Mouse (Mus musculus) lung, embryonic 16.5 days (tissue): ENCODE results near the gene Ntm. TPM values are rescaled to one million over a fixed set of nuclear protein-coding genes. Genes with fewer than 3 reads are reported as not detected.

ENCODE experiments used
- ATAC-seq: fragments of 200-750 bp; cut with Nextera tagmentation; 2 replicates; pipeline ENCODE4 v1.8.0; 2017; ENCODE audit warnings: low read depth, mild to moderate bottlenecking, moderate library complexity
- H3K27ac ChIP-seq: fragments of 300-500 bp; sonication (generic); 2 replicates; pipeline ENCODE4 v1.5.1; 2014; ENCODE audit warnings: mild to moderate bottlenecking, control low read depth, low read length
- H3K27me3 ChIP-seq: fragments of 300-500 bp; sonication (generic); 2 replicates; pipeline ENCODE4 v1.6.1; 2014; ENCODE audit warnings: low read depth, low read length, mixed read lengths; ENCODE audit not compliant: control insufficient read depth, insufficient read depth
- H3K36me3 ChIP-seq: fragments of 300-500 bp; sonication (generic); 2 replicates; pipeline ENCODE4 v1.6.1; 2014; ENCODE audit warnings: low read length; ENCODE audit not compliant: control insufficient read depth, insufficient read depth
- H3K4me1 ChIP-seq: fragments of 300-500 bp; sonication (generic); replicated peaks from 2 replicates; pipeline ENCODE4 v1.6.1; 2014; ENCODE audit warnings: low read length, mixed read lengths; ENCODE audit not compliant: control insufficient read depth, insufficient read depth
- H3K4me2 ChIP-seq: fragments of 300-500 bp; sonication (generic); 2 replicates; pipeline ENCODE4 v1.6.1; 2014; ENCODE audit warnings: low read depth, low read length, control low read depth
- H3K4me3 ChIP-seq: fragments of 300-500 bp; sonication (generic); 2 replicates; pipeline ENCODE4 v1.5.1; 2014; ENCODE audit warnings: mild to moderate bottlenecking, low read length, control low read depth
- H3K9ac ChIP-seq: fragments of 300-500 bp; sonication (generic); 2 replicates; pipeline ENCODE4 v1.6.1; 2014; ENCODE audit warnings: low read length, control low read depth
- H3K9me3 ChIP-seq: fragments of 300-500 bp; sonication (generic); 2 replicates; pipeline ENCODE4 v1.6.1; 2016; ENCODE audit warnings: low read length; ENCODE audit not compliant: control insufficient read depth
- WGBS: fragments of 180-500 bp; shearing (Covaris S2); extraction: QIAGEN DNeasy Blood & Tissue Kit; methylation state at CpG from one replicate; pipeline ENCODE4 v1.1.7; 2014; 5-methylcytosine and 5-hydroxymethylcytosine counted together
- polyA plus RNA-seq: library from polyadenylated mRNA; unstranded; fragments of >200 nt; fragmentation: Nextera tagmentation; extraction: Ambion mirVana; gene quantifications from 2 replicates; pipeline ENCODE4 v1.2.1, GENCODE M21; 2015

The Ntm gene
- polyA plus RNA-seq, 1 experiment from 2014 or later = 16.3 TPM

DNA sequence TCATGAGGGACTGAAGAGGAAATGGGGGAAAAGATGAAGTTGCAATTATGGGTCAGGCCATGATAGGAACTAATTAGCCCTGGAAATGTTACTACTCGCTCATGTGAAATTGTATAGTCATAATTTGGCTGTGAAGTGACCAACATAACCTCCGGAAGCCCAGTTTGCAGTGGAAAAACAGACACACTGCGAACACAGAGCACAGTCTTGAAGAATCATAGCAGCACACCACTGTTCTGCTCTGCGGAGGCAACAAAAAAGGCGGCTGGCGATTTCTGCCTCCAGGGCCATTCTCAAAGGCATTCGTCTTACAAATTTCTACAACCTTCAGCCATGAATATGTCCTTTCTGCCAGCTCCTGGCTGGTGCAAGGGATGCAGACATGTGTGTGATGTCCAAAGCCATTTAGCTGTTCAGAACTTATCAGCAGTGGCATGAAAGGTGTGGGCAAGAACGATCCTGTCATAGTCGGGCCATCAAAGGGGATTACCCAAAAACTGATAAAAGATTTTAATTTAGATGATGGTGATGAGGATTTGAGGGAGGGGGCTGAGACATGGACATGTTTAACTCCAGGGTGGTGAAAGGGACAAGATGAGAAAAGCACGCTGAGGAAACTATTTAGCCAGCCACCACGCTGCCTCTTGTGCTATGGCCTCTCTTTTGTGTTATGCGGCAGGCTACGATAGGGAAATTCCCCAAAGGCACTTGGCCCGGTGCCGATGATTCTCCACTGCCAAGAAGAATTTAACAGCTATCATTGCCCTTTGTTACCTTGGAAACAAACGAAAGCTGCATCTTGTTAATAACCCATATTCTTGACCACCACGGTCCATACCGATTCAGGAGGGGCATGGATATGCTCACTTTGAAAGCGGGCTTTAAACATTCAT, 235.2 kb downstream of the Ntm start:
- H3K9ac ChIP-seq = no peak overlapping the region
- no peaks in the 10 kb centered on the region for H3K27me3 ChIP-seq
- H3K4me3 ChIP-seq = no peak overlapping the region
- 65% methylated on average over 19 of the region's 19 CpGs for WGBS
- no peaks in the 10 kb centered on the region for H3K36me3 ChIP-seq
- no peaks in the 10 kb centered on the region for H3K4me1 ChIP-seq
- no peak for ATAC-seq
- H3K4me2 ChIP-seq = no peak overlapping the region
- H3K27ac ChIP-seq = no peak overlapping the region
- H3K9me3 ChIP-seq = no peaks in the 10 kb centered on the region

DNA sequence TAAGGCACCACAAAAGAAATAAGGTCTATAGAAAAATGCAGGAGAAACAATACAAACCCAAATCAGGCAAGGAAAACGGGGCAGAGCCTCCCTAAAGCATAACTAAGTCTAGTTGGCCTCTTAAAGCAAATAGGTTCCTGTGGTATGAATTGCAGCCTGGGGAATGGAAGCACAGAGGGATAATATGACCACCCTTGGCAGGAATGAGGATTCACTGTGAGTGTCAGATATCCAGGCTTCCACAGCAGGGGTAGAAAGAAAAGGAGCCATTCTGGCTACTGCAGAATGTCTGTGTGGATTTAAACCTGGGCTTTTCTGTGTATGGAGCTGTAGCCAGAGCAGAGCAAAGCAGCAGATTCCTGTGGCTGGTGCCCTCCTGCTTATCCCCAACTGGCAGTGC, 241.5 kb downstream of the Ntm start:
- ATAC-seq = no peak
- H3K4me1 ChIP-seq = no peaks in the 10 kb centered on the region
- H3K27ac ChIP-seq = no peak overlapping the region
- H3K4me2 ChIP-seq = no peak overlapping the region
- no peak overlapping the region for H3K4me3 ChIP-seq
- H3K36me3 ChIP-seq = no peaks in the 10 kb centered on the region
- no peaks in the 10 kb centered on the region for H3K27me3 ChIP-seq
- no peak overlapping the region for H3K9ac ChIP-seq
- WGBS = 60% methylated on average over 1 of the region's 1 CpGs
- H3K9me3 ChIP-seq = no peaks in the 10 kb centered on the region

GRCm38 (mm10) chr9:29716795-29717194, 246.1 kb downstream of the Ntm start:
- Histone ChIP-seq H3K4me1 (no peaks in the 10 kb centered on the region), H3K4me3 (no peak overlapping the region), H3K4me2 (no peak overlapping the region), H3K36me3 (no peaks in the 10 kb centered on the region), H3K27ac (no peak overlapping the region), H3K9ac (no peak overlapping the region), H3K9me3 (no peaks in the 10 kb centered on the region), H3K27me3 (no peaks in the 10 kb centered on the region)
- ATAC-seq = no peak
- WGBS = 38% methylated on average over 2 of the region's 2 CpGs

GRCm38 (mm10) chr9:29698276-29698675, 264.7 kb downstream of the Ntm start:
- WGBS = 74% methylated on average over 4 of the region's 4 CpGs
- H3K4me3 ChIP-seq = no peak overlapping the region

DNA sequence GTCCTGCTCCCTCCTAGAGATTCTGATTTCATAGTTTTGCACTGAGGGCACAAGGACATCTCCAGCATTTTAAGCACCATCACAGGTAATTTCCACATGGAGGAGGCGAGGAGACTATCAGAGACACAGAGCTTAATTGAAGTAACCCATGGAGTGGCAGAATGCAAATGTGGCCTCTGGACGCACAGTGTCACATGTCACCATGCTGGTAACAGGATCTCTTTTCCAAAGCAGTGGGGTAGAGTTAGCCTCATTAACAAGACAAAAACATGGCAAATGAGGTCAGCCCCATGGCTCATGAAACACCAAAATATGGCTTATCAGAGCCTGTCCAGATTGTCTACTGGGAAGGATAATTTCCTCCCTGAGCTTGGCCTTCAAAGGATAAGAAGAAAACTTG, 268.8 kb downstream of the Ntm start:
- no peak overlapping the region for H3K4me2 ChIP-seq
- ATAC-seq = no peak
- H3K4me3 ChIP-seq = no peak overlapping the region
- 60% methylated on average over 2 of the region's 2 CpGs for WGBS
- no peak overlapping the region for H3K27ac ChIP-seq
- no peaks in the 10 kb centered on the region for H3K36me3 ChIP-seq
- H3K27me3 ChIP-seq = no peaks in the 10 kb centered on the region
- no peak overlapping the region for H3K9ac ChIP-seq
- H3K4me1 ChIP-seq = no peaks in the 10 kb centered on the region
- no peaks in the 10 kb centered on the region for H3K9me3 ChIP-seq

More at GRCm38 (mm10) chr9:29698276-29698675, 264.7 kb downstream of the Ntm start:
- Histone ChIP-seq H3K36me3 (no peaks in the 10 kb centered on the region), H3K27ac (no peak overlapping the region), H3K4me1 (no peaks in the 10 kb centered on the region), H3K27me3 (no peaks in the 10 kb centered on the region), H3K9me3 (no peaks in the 10 kb centered on the region), H3K9ac (no peak overlapping the region), H3K4me2 (no peak overlapping the region)
- no peak for ATAC-seq

- Histone ChIP-seq H3K36me3 (no peaks in the 10 kb centered on the region), H3K27me3 (no peaks in the 10 kb centered on the region), H3K27ac (no peak overlapping the region), H3K4me1 (no peaks in the 10 kb centered on the region), H3K9me3 (no peaks in the 10 kb centered on the region), H3K4me3 (no peak overlapping the region), H3K4me2 (no peak overlapping the region), H3K9ac (no peak overlapping the region)
- 78% methylated on average over 5 of the region's 5 CpGs for WGBS
- no peak for ATAC-seq
Observed at GRCm38 (mm10) chr9:29691186-29691855, 271.6 kb downstream of the Ntm start.

DNA sequence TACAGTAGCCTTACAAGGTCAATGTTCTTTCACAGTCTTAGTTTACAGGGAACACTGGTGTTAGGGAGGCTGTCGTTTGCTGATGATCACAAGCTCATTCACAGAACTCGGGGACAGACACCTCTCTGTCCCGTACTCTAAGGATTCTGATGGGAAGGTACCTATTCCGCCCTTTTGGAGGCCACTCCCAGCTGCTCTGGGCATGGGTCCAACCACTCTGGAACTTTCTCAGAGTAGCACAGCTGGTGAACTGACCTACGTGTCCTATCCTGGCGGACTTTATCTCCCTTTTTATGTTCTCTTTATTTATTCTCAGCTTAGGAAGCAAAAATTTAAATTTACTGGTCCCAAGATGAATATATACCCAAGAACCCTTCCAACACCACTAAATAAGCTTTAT, 280.7 kb downstream of the Ntm start:
- WGBS = 53% methylated on average over 6 of the region's 6 CpGs
- Histone ChIP-seq H3K4me3 (no peak overlapping the region), H3K4me2 (no peak overlapping the region), H3K27ac (no peak overlapping the region), H3K27me3 (no peaks in the 10 kb centered on the region), H3K4me1 (no peaks in the 10 kb centered on the region), H3K36me3 (no peaks in the 10 kb centered on the region), H3K9ac (no peak overlapping the region), H3K9me3 (no peaks in the 10 kb centered on the region)
- ATAC-seq = no peak

DNA sequence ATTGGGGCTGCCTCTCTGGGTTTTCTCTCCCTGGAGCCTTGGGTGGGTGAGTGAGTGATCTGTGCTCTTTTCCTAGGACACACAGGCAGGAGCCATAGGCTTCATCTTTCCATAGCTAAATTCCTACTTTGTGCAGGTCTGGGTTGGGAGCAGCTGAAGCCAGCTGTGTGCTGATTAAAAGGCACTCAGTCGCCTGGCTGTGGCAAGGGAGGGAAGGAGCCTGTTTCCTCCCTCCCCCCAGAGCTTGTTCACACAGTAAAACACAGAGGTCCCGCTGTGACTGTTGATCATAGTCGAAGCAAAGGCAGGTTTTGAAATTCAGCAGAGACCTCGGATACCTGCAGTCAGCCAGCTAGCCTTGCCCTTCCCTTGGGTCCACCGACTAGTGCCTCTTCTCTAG, 282.3 kb downstream of the Ntm start:
- ATAC-seq = no peak
- H3K27ac ChIP-seq = no peak overlapping the region
- H3K27me3 ChIP-seq = no peaks in the 10 kb centered on the region
- no peak overlapping the region for H3K4me2 ChIP-seq
- H3K36me3 ChIP-seq = no peaks in the 10 kb centered on the region
- H3K9me3 ChIP-seq = no peaks in the 10 kb centered on the region
- H3K9ac ChIP-seq = no peak overlapping the region
- no peak overlapping the region for H3K4me3 ChIP-seq
- H3K4me1 ChIP-seq = no peaks in the 10 kb centered on the region
- WGBS = 13% methylated on average over 5 of the region's 5 CpGs

GRCm38 (mm10) chr9:29673911-29674310, 289.0 kb downstream of the Ntm start:
- no peak overlapping the region for H3K4me2 ChIP-seq
- H3K4me3 ChIP-seq = no peak overlapping the region
- H3K36me3 ChIP-seq = no peaks in the 10 kb centered on the region
- 40% methylated on average over 8 of the region's 8 CpGs for WGBS
- H3K27ac ChIP-seq = no peak overlapping the region
- no peaks in the 10 kb centered on the region for H3K4me1 ChIP-seq
- H3K9me3 ChIP-seq = no peaks in the 10 kb centered on the region
- no peaks in the 10 kb centered on the region; the same call in 1 of the 2 replicates for H3K27me3 ChIP-seq
- H3K9ac ChIP-seq = no peak overlapping the region
- no peak for ATAC-seq
